In the genomic region with DNA sequence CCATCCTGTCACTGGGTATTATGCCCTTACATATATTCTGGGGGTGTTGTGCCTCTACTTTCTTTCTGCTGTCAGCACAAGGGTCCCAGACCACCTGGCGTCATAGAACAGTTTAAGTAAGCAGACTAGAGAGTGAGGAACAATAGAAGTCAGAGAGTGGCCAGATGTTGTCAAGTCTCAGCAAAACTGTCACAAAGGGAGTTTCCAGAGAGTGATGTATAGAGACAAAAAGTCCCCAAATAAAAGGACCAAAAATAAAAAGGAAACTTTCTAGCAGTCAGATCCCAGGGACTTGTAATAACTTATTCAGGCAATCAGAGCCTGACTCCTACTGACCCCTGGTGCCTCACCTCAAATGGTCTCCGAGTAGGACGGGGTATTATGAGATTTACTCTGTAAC, we compare ENCODE assay signal across 33 mouse cellular contexts. TPM values are rescaled to one million over a fixed set of nuclear protein-coding genes. Genes with fewer than 3 reads are reported as not detected.
DNase-seq lines count a peak whose midpoint lies in the region; ATAC-seq and TF ChIP-seq lines count a peak whose summit lies in the region.
"Had no signal": no experiment of that assay in that cellular context is flagged by ENCODE, and none has a peak within 500 bp of the region (broad histone marks: within the 10 kb centered on the region; RNA-seq: fewer than 3 reads in every experiment).

No protein-coding gene starts in this region.

- no peak overlapping the region for H3K4me3 ChIP-seq in gastrocnemius, adult 2 months
- H3K4me3 ChIP-seq in liver, embryonic 11.5 days (ENCODE audit: low read depth, low read length) = no peak overlapping the region
- H3K4me3 ChIP-seq in brown adipose tissue, adult 24 weeks (ENCODE audit: insufficient read depth, low read depth, low read length) = no peak overlapping the region
- H3K4me3 ChIP-seq in small intestine, adult 2 months (ENCODE audit: low read depth, low read length) = no peak overlapping the region
- H3K4me3 ChIP-seq: embryonic facial prominence, embryonic 12.5 days; forebrain, embryonic 15.5 days; hindbrain, embryonic 12.5 days; megakaryocyte, embryonic 14.5 days; midbrain, embryonic 13.5 days; neural tube, embryonic 15.5 days; stomach, embryonic 15.5 days had no signal

- no peaks in the 10 kb centered on the region for H3K9me3 ChIP-seq in liver, embryonic 11.5 days (ENCODE audit: control insufficient read depth, low read length)
- H3K9me3 ChIP-seq: embryonic facial prominence, embryonic 12.5 days; forebrain, embryonic 15.5 days; hindbrain, embryonic 12.5 days; megakaryocyte, embryonic 14.5 days; midbrain, embryonic 13.5 days; neural tube, embryonic 15.5 days; stomach, embryonic 15.5 days had no signal

- TF ChIP-seq CTCF in gastrocnemius, adult 2 months (IDR thresholded peaks at IDR 0.05) = no peak
- TF ChIP-seq CTCF in small intestine, adult 2 months (IDR thresholded peaks at IDR 0.05; ENCODE audit: extremely low read depth, insufficient read length, insufficient replicate concordance, low read depth, low read length) = no peak

- 89% methylated on average over 3 of the region's 3 CpGs for WGBS in liver, embryonic 11.5 days
- 89% methylated on average over 3 of the region's 3 CpGs for WGBS in small intestine, adult 2 months

- ATAC-seq in liver, embryonic 11.5 days (replicated peaks; ENCODE audit: low FRiP score) = no peak
- ATAC-seq: forebrain, embryonic 15.5 days had no signal

- H3K9ac ChIP-seq in liver, embryonic 11.5 days (ENCODE audit: low read depth, low read length) = no peak overlapping the region
- H3K9ac ChIP-seq: embryonic facial prominence, embryonic 12.5 days; forebrain, embryonic 15.5 days; hindbrain, embryonic 12.5 days; midbrain, embryonic 13.5 days; neural tube, embryonic 15.5 days; stomach, embryonic 15.5 days had no signal

- TF ChIP-seq POLR2A in small intestine, adult 2 months (IDR thresholded peaks at IDR 0.05; ENCODE audit: low read depth, low read length) = no peak

- no peaks in the 10 kb centered on the region for H3K4me1 ChIP-seq in liver, embryonic 11.5 days (replicated peaks; ENCODE audit: control insufficient read depth, insufficient read depth, low read length)
- no peaks in the 10 kb centered on the region for H3K4me1 ChIP-seq in brown adipose tissue, adult 24 weeks (ENCODE audit: control insufficient read depth, insufficient read depth, insufficient read length, low read length)
- H3K4me1 ChIP-seq in small intestine, adult 2 months (ENCODE audit: control insufficient read depth, insufficient read depth, insufficient read length, low read length) = peaks cover 2% of the 10 kb centered on the region
- H3K4me1 ChIP-seq: embryonic facial prominence, embryonic 12.5 days; forebrain, embryonic 15.5 days; megakaryocyte, embryonic 14.5 days; neural tube, embryonic 15.5 days; stomach, embryonic 15.5 days had no signal

- peaks cover 11% of the 10 kb centered on the region for H3K36me3 ChIP-seq in liver, embryonic 11.5 days (ENCODE audit: control insufficient read depth, insufficient read depth, low read length)
- H3K36me3 ChIP-seq in small intestine, adult 2 months (ENCODE audit: control insufficient read depth, insufficient read depth, low read length) = no peaks in the 10 kb centered on the region
- H3K36me3 ChIP-seq: forebrain, embryonic 15.5 days; hindbrain, embryonic 12.5 days; midbrain, embryonic 13.5 days; neural tube, embryonic 15.5 days had no signal

- H3K27me3 ChIP-seq in liver, embryonic 11.5 days (replicated peaks; ENCODE audit: control insufficient read depth, insufficient read depth, low read length) = no peaks in the 10 kb centered on the region
- H3K27me3 ChIP-seq in small intestine, adult 2 months (ENCODE audit: control insufficient read depth, insufficient read depth, low read length) = no peaks in the 10 kb centered on the region
- H3K27me3 ChIP-seq: embryonic facial prominence, embryonic 12.5 days; forebrain, embryonic 15.5 days; hindbrain, embryonic 12.5 days; megakaryocyte, embryonic 14.5 days; midbrain, embryonic 13.5 days; neural tube, embryonic 15.5 days; stomach, embryonic 15.5 days had no signal

- intact Hi-C loops in gastrocnemius, adult 2 months (cut with DNase I) = no loop called here

- H3K27ac ChIP-seq in gastrocnemius, adult 2 months = peak overlapping the region; percentile 63; the same call in 1 of the 2 replicates
- H3K27ac ChIP-seq in liver, embryonic 11.5 days (ENCODE audit: low read depth, low read length) = no peak overlapping the region
- H3K27ac ChIP-seq in brown adipose tissue, adult 24 weeks (replicated peaks; ENCODE audit: low read depth, low read length) = peak overlapping the region; percentile 44
- H3K27ac ChIP-seq in small intestine, adult 2 months (ENCODE audit: insufficient read depth, low read depth, low read length) = peak overlapping the region; percentile 45; the same call in 1 of the 2 replicates
- H3K27ac ChIP-seq: embryonic facial prominence, embryonic 12.5 days; forebrain, embryonic 15.5 days; hindbrain, embryonic 12.5 days; midbrain, embryonic 13.5 days; neural tube, embryonic 15.5 days; stomach, embryonic 15.5 days had no signal

- no peak for DNase-seq in gastrocnemius, adult 2 months
- DNase-seq in gastrocnemius, adult 8-10 months (ENCODE audit: low spot score in 2 of 2) = no peak
- DNase-seq in liver, embryonic 11.5 days (ENCODE audit: low spot score) = peak; percentile 15
- no peak for DNase-seq in liver
- DNase-seq in right cerebral cortex, postnatal 25 days = no peak
- DNase-seq in right cerebral cortex, postnatal 10 days (ENCODE audit: low spot score in 2 of 2) = no peak
- DNase-seq: cerebellum, adult 8-10 months; cerebellum, postnatal 25 days; right cerebral cortex, postnatal 4 days had no signal

- H3K4me2 ChIP-seq in liver, embryonic 11.5 days = no peak overlapping the region
- H3K4me2 ChIP-seq: embryonic facial prominence, embryonic 12.5 days; forebrain, embryonic 15.5 days; hindbrain, embryonic 12.5 days; midbrain, embryonic 13.5 days; neural tube, embryonic 15.5 days; stomach, embryonic 15.5 days had no signal

RNA-seq across cellular contexts. Expression of gene Prg2, which starts 18.4 kb away (rescaled TPM):
- not detected for total RNA-seq in gastrocnemius, adult 2 months (2021)
- total RNA-seq in gastrocnemius, adult 8-10 months (2022) = not detected
- 67.2 and 96.9 TPM in 2 replicates for polyA plus RNA-seq in liver, embryonic 11.5 days (2014; fragmentation: Nextera tagmentation; extraction: Ambion mirVana)
- polyA plus RNA-seq in brown adipose tissue, adult 24 weeks (2012; ENCODE audit: insufficient read depth, insufficient read length, missing spikeins) = not detected in 2 replicates
- 0.49 and 1.1 TPM in 2 replicates for polyA plus RNA-seq in small intestine, adult 2 months (2012; rRNA removed)
- total RNA-seq: adrenal gland, adult 18-20 months; adrenal gland, postnatal 36 days; gastrocnemius, adult 18-20 months; gastrocnemius, postnatal 4 days; heart, postnatal 36 days; left cerebral cortex, postnatal 10 days; liver, adult 2 months had no signal
- polyA plus RNA-seq: forebrain, embryonic 15.5 days; frontal cortex, adult 2 months; heart, embryonic 14.5 days; lung, postnatal 0 days had no signal

RNA-seq across cellular contexts. Expression of gene Slc43a3, which starts 25.5 kb away (rescaled TPM):
- 10 to 100 TPM; 26.4 to 30.2 TPM for total RNA-seq in gastrocnemius, adult 2 months (2021)
- total RNA-seq in gastrocnemius, adult 8-10 months (2022) = 10 to 100 TPM; 10.9 to 29.6 (median 17.7) TPM
- polyA plus RNA-seq in liver, embryonic 11.5 days (2014; fragmentation: Nextera tagmentation; extraction: Ambion mirVana) = 107 and 111 TPM in 2 replicates
- 18.5 and 18.6 TPM in 2 replicates for polyA plus RNA-seq in brown adipose tissue, adult 24 weeks (2012; ENCODE audit: insufficient read depth, insufficient read length, missing spikeins)
- 14.4 and 31.1 TPM in 2 replicates for polyA plus RNA-seq in small intestine, adult 2 months (2012; rRNA removed)

RNA-seq across cellular contexts. Expression of gene Prg3, which starts 26.1 kb away (rescaled TPM):
- not detected for total RNA-seq in gastrocnemius, adult 2 months (2021)
- not detected for total RNA-seq in gastrocnemius, adult 8-10 months (2022)
- polyA plus RNA-seq in liver, embryonic 11.5 days (2014; fragmentation: Nextera tagmentation; extraction: Ambion mirVana) = 10.2 and 16.7 TPM in 2 replicates
- not detected in 2 replicates for polyA plus RNA-seq in brown adipose tissue, adult 24 weeks (2012; ENCODE audit: insufficient read depth, insufficient read length, missing spikeins)
- polyA plus RNA-seq in small intestine, adult 2 months (2012; rRNA removed) = not detected in 2 replicates
- total RNA-seq: adrenal gland, adult 18-20 months; adrenal gland, postnatal 36 days; gastrocnemius, adult 18-20 months; gastrocnemius, postnatal 4 days; heart, postnatal 36 days; left cerebral cortex, postnatal 10 days; liver, adult 2 months; MEL; monocyte, adult 5-6 weeks had no signal
- polyA plus RNA-seq: brain, embryonic 14.5 days; embryonic facial prominence, embryonic 12.5 days; forebrain, embryonic 15.5 days; frontal cortex, adult 2 months; heart, embryonic 14.5 days; hindbrain, embryonic 12.5 days; large intestine, adult 2 months; limb, embryonic 11.5 days; liver, adult 2 months; lung, postnatal 0 days; midbrain, embryonic 13.5 days; neural tube, embryonic 15.5 days had no signal

Comparison
In these comparisons a context has a peak if more than half of its experiments do, and no peak if none do; other contexts are left out.
1. RNA of gene Prg2, which starts 18.4 kb away (polyA plus RNA-seq): 67.2 to 96.9 TPM in liver, embryonic 11.5 days; 0.49 to 1.1 TPM in small intestine, adult 2 months and not detected in brown adipose tissue, adult 24 weeks; every median in the first group is over 10 times any median in the second.
2. RNA of gene Prg3, which starts 26.1 kb away (polyA plus RNA-seq): 10.2 to 16.7 TPM in liver, embryonic 11.5 days; not detected in brown adipose tissue, adult 24 weeks and not detected in small intestine, adult 2 months; every median in the first group is over 10 times any median in the second.